Mouse (Mus musculus) heart, postnatal 0 days (tissue): ENCODE results near the gene Plcl2. TPM values are rescaled to one million over a fixed set of nuclear protein-coding genes. Genes with fewer than 3 reads are reported as not detected.

Experiments used
- ATAC-seq: fragments of 200-750 bp; cut with Nextera tagmentation; 2 replicates; pipeline ENCODE4 v1.8.0; 2017; ENCODE audit warnings: low read depth, moderate number of reproducible peaks, moderate library complexity; ENCODE audit not compliant: insufficient read depth
- DNase-seq: peaks from one replicate; pipeline ENCODE4 v3.0.0-alpha.2; 2016; ENCODE audit warnings: low spot score
- H3K27ac ChIP-seq: fragments of 300-500 bp; sonication (generic); 2 replicates; pipeline ENCODE4 v1.5.1; 2014; ENCODE audit warnings: low read depth, mild to moderate bottlenecking
- H3K27me3 ChIP-seq: fragments of 300-500 bp; sonication (generic); 2 replicates; pipeline ENCODE4 v1.6.1; 2014; ENCODE audit warnings: low read length, mixed read lengths; ENCODE audit not compliant: control insufficient read depth, insufficient read depth
- H3K36me3 ChIP-seq: fragments of 300-500 bp; sonication (generic); replicated peaks from 2 replicates; pipeline ENCODE4 v1.6.1; 2014; ENCODE audit warnings: low read length, mixed read lengths; ENCODE audit not compliant: control insufficient read depth, insufficient read depth
- H3K4me1 ChIP-seq: fragments of 300-500 bp; sonication (generic); 2 replicates; pipeline ENCODE4 v1.6.1; 2014; ENCODE audit warnings: antibody characterized with exemption; ENCODE audit not compliant: control insufficient read depth, insufficient read depth
- H3K4me2 ChIP-seq: fragments of 300-500 bp; sonication (generic); 2 replicates; pipeline ENCODE4 v1.6.1; 2014; ENCODE audit warnings: low read depth, mild to moderate bottlenecking, low read length, moderate library complexity
- H3K4me3 ChIP-seq: fragments of 300-500 bp; sonication (generic); 2 replicates; pipeline ENCODE4 v1.5.1; 2014; ENCODE audit warnings: low read depth, low read length
- H3K9ac ChIP-seq: fragments of 300-500 bp; sonication (generic); replicated peaks from 2 replicates; pipeline ENCODE4 v1.6.1; 2014; ENCODE audit warnings: low read depth, low read length, mixed read lengths
- H3K9me3 ChIP-seq: fragments of 300-500 bp; sonication (generic); replicated peaks from 2 replicates; pipeline ENCODE4 v1.6.1; 2016; ENCODE audit warnings: low read length; ENCODE audit not compliant: control insufficient read depth
- CTCF ChIP-seq: IDR thresholded peaks from 2 replicates; pipeline ENCODE4 v1.5.1; 2016; ENCODE audit warnings: antibody characterized with exemption, control low read depth, low read depth
- EP300 ChIP-seq: IDR thresholded peaks from 2 replicates; pipeline ENCODE4 v1.6.1; 2016; ENCODE audit warnings: antibody characterized with exemption, low read depth
- WGBS: fragments of 180-500 bp; shearing (Covaris S2); extraction: QIAGEN DNeasy Blood & Tissue Kit; methylation state at CpG from one replicate; pipeline ENCODE4 v1.1.7; 2014; 5-methylcytosine and 5-hydroxymethylcytosine counted together
- polyA plus RNA-seq: library from polyadenylated mRNA; unstranded; fragments of >200 nt; fragmentation: Nextera tagmentation; extraction: Ambion mirVana; gene quantifications from 2 replicates; pipeline ENCODE4 v1.2.1, GENCODE M21; 2015
- total RNA-seq: library from RNA; depleted of rRNA; stranded (reverse); fragments of >200 nt; gene quantifications from 2 replicates; pipeline ENCODE4 v1.2.3, GENCODE M21; 2014; ENCODE audit warnings: low replicate concordance; rRNA removed

The Plcl2 gene
- total RNA-seq (11.4 and 22.7 TPM in 2 replicates), polyA plus RNA-seq (2.4 and 3.0 TPM in 2 replicates)

- peaks cover 12% of the 10 kb centered on the region for H3K4me1 ChIP-seq
- WGBS, result under 1% methylated on average over 76 of the region's 95 CpGs
- peak; percentile 53 for ATAC-seq
Observed at GRCm38 (mm10) chr17:50509251-50510104, at the start of gene Plcl2. Plcl2 (plus strand) TSS chr17:50509403.

GRCm38 (mm10) chr17:50460301-50460700 lies 48.9 kb upstream of the Plcl2 start:
- Histone ChIP-seq H3K27me3 (no peaks in the 10 kb centered on the region), H3K9me3 (no peaks in the 10 kb centered on the region), H3K4me3 (no peak overlapping the region), H3K36me3 (no peaks in the 10 kb centered on the region), H3K4me1 (no peaks in the 10 kb centered on the region), H3K9ac (no peak overlapping the region), H3K4me2 (no peak overlapping the region), H3K27ac (no peak overlapping the region)
- TF ChIP-seq CTCF (no peak), EP300 (no peak)
- ATAC-seq (no peak), DNase-seq (no peak)
- 92% methylated on average over 8 of the region's 8 CpGs for WGBS

More at GRCm38 (mm10) chr17:50509251-50510104, at the start of gene Plcl2:
- Histone ChIP-seq H3K4me2 (peak within 1 kb of the TSS; percentile 85), H3K27me3 (no peaks in the 10 kb centered on the region), H3K4me3 (peak within 1 kb of the TSS; percentile 95), H3K9ac (peak within 1 kb of the TSS; percentile 85), H3K9me3 (no peaks in the 10 kb centered on the region), H3K36me3 (no peaks in the 10 kb centered on the region), H3K27ac (peak within 1 kb of the TSS; percentile 78)
- peak; percentile 35 for DNase-seq
- no peak for TF ChIP-seq CTCF
- no peak for TF ChIP-seq EP300

DNA sequence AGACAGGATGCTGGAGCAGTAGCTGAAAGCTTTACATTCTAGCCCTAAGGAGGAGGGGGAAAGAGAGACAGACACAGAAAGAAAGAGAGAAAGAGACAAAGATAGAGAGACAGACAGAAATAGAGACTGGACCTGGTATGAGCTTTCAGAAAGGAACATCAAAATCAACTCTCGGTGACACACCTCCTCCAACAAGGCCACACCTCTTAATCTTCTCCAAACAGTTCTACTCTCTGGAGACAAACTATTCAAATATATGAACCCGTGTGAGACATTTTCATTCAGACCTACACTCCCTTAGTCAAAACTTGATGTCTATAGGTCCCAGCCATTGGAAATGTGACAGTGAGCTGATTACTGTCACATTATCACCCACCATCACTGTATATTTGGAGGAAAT lies 41.8 kb upstream of the Plcl2 start:
- DNase-seq (no peak), ATAC-seq (no peak)
- no peak overlapping the region for H3K9ac ChIP-seq
- no peak overlapping the region for H3K27ac ChIP-seq
- no peak overlapping the region for H3K4me3 ChIP-seq
- WGBS, result 76% methylated on average over 2 of the region's 2 CpGs
- H3K36me3 ChIP-seq, result no peaks in the 10 kb centered on the region
- H3K4me1 ChIP-seq, result peaks cover 7% of the 10 kb centered on the region; the same call in 1 of the 2 replicates
- no peaks in the 10 kb centered on the region for H3K9me3 ChIP-seq
- H3K27me3 ChIP-seq, result no peaks in the 10 kb centered on the region
- no peak overlapping the region for H3K4me2 ChIP-seq
- TF ChIP-seq EP300, result no peak
- no peak for TF ChIP-seq CTCF

GRCm38 (mm10) chr17:50469126-50469525 lies 40.1 kb upstream of the Plcl2 start:
- no peak for ATAC-seq
- no peak overlapping the region for H3K27ac ChIP-seq
- H3K27me3 ChIP-seq, result no peaks in the 10 kb centered on the region
- H3K4me1 ChIP-seq, result peaks cover 7% of the 10 kb centered on the region; the same call in 1 of the 2 replicates
- no peak overlapping the region for H3K4me3 ChIP-seq
- WGBS, result 73% methylated on average over 5 of the region's 5 CpGs
- no peak for DNase-seq
- no peaks in the 10 kb centered on the region for H3K9me3 ChIP-seq
- H3K36me3 ChIP-seq, result no peaks in the 10 kb centered on the region
- H3K9ac ChIP-seq, result no peak overlapping the region
- no peak overlapping the region for H3K4me2 ChIP-seq
- TF ChIP-seq EP300 (no peak), CTCF (no peak)

DNA sequence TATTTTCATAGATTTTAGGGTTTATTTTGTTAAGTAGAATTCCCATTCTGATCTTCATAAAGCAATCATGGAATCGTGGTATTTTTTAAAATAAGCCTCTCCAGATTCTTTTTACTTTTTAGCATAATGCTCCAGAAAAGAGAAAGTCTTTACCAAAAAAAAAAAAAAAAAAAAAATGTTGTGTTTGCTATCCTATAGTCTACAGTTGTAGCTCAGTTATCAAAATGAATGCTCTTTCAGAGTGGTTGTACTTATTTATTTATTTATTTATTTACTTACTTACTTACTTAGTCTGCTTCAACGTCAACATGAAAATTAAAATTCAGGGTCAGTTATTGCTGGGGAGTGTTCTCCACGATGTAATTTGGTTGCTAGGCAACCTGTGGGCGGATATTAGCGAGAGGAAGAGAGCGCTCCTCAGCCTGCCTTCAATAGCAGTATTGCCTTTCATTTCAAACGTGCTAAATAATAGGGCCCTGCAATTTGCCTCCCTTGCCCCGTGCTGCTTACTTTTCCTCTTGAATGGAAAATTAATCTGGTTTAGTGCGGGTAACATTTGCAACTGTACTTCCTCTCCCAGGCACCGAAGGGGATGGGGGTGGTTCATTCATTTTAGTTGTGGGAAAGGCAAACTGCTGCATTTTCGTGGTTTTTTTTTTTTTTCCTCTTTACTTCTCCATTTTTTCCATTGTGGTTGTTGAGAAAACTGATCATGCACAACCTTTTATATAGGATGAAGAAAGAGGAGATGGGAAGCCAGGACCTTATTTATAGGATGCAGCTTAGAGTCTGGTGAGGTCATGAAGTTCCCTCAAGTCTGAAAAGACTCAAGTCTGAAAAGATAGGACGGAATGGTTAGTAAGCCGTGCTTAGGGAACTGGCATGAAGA lies 39.4 kb upstream of the Plcl2 start:
- H3K4me1 ChIP-seq, result peaks cover 7% of the 10 kb centered on the region; the same call in 1 of the 2 replicates
- no peaks in the 10 kb centered on the region for H3K27me3 ChIP-seq
- H3K4me3 ChIP-seq, result peak overlapping the region; percentile 22
- TF ChIP-seq EP300 (no peak), CTCF (no peak)
- H3K36me3 ChIP-seq, result no peaks in the 10 kb centered on the region
- H3K27ac ChIP-seq, result peak overlapping the region; percentile 79
- peak overlapping the region; percentile 55 for H3K4me2 ChIP-seq
- no peak for ATAC-seq
- DNase-seq, result peak; percentile 32
- WGBS, result 45% methylated on average over 13 of the region's 13 CpGs
- H3K9ac ChIP-seq, result no peak overlapping the region
- H3K9me3 ChIP-seq, result no peaks in the 10 kb centered on the region
